Mouse (Mus musculus) liver, embryonic 11.5 days (tissue): Measurements from ENCODE around the gene Vcl. TPM values are rescaled to one million over a fixed set of nuclear protein-coding genes. Genes with fewer than 3 reads are reported as not detected.

Source experiments
- polyA plus RNA-seq: library from polyadenylated mRNA; unstranded; fragments of >200 nt; fragmentation: Nextera tagmentation; extraction: Ambion mirVana; gene quantifications from 2 replicates; pipeline ENCODE4 v1.2.1, GENCODE M21; 2014

The Vcl gene
- polyA plus RNA-seq, 1 experiment from 2014 or later, result 59.0 TPM

Other genes with a start within 250 kb of the Vcl start
- gene Fut11, start 234.4 kb upstream of the Vcl start, polyA plus RNA-seq, result 14.2 and 14.9 TPM in 2 replicates
- 247 and 250 TPM in 2 replicates for gene Chchd1, start 226.4 kb upstream of the Vcl start, polyA plus RNA-seq
- 12.0 and 17.2 TPM in 2 replicates for gene Zswim8, start 221.8 kb upstream of the Vcl start, polyA plus RNA-seq
- gene Ndst2, start 194.8 kb upstream of the Vcl start, polyA plus RNA-seq, result 32.6 and 34.5 TPM in 2 replicates
- 23.0 and 28.6 TPM in 2 replicates for gene Camk2g, start 135.3 kb upstream of the Vcl start, polyA plus RNA-seq
- gene Plau, start 92.7 kb upstream of the Vcl start, polyA plus RNA-seq, result 0.49 and 0.88 TPM in 2 replicates
- gene Ap3m1, start 123.1 kb downstream of the Vcl start, polyA plus RNA-seq, result 55.7 and 75.0 TPM in 2 replicates
- gene Adk, start 123.2 kb downstream of the Vcl start, polyA plus RNA-seq, result 253 and 276 TPM in 2 replicates